Mouse (Mus musculus) CH12.LX (cell line): Measurements from ENCODE around the gene Sox11. TPM values are rescaled to one million over a fixed set of nuclear protein-coding genes. Genes with fewer than 3 reads are reported as not detected.

Source experiments
- DNase-seq: peaks from one replicate; pipeline ENCODE4 v3.0.0-alpha.2; 2013; ENCODE audit errors: extremely low read depth
- H3K27ac ChIP-seq: 2 replicates; pipeline ENCODE4 v1.5.1; 2012; ENCODE audit warnings: low read depth, mild to moderate bottlenecking, control low read depth, moderate library complexity; ENCODE audit not compliant: insufficient read depth
- H3K27me3 ChIP-seq: replicated peaks from 2 replicates; pipeline ENCODE3; 2012; ENCODE audit warnings: inconsistent platforms
- H3K36me3 ChIP-seq, 2 experiments: replicated peaks in 1 of 2; 2 replicates each; pipeline versions ENCODE3 to v1.6.1; 2012; ENCODE audit warnings: inconsistent platforms in 1 of 2, low read length in 1 of 2, mild to moderate bottlenecking in 1 of 2, mixed read lengths in 1 of 2, moderate library complexity in 1 of 2; ENCODE audit not compliant: control insufficient read depth in 1 of 2, insufficient read depth in 1 of 2
- H3K4me1 ChIP-seq, 2 experiments: 2 replicates each; pipeline ENCODE4 v1.6.1; 2012; ENCODE audit warnings: inconsistent platforms in 1 of 2, moderate library complexity in 1 of 2; ENCODE audit not compliant: insufficient read depth in 2 of 2, control insufficient read depth in 1 of 2
- H3K4me2 ChIP-seq: 2 replicates; pipeline ENCODE4 v1.6.1; 2012; ENCODE audit warnings: low read depth, mild to moderate bottlenecking, control low read depth; ENCODE audit not compliant: poor library complexity, insufficient read depth, severe bottlenecking
- H3K4me3 ChIP-seq, 3 experiments: fragments of 150-350 bp in 1 of 3; sonication (generic) in 1 of 3; replicated peaks in 1 of 3; 2 replicates each; pipeline versions ENCODE3 to v1.5.1; 2011 to 2012; ENCODE audit warnings: low read depth in 2 of 3, low read length in 2 of 3, mild to moderate bottlenecking in 2 of 3, moderate library complexity in 2 of 3, control low read depth in 1 of 3, improper control_type of control experiment in 1 of 3, inconsistent platforms in 1 of 3, mixed read lengths in 1 of 3; ENCODE audit not compliant: poor library complexity in 1 of 3
- H3K79me2 ChIP-seq: replicated peaks from 2 replicates; pipeline ENCODE4 v1.6.1; 2012; ENCODE audit warnings: mild to moderate bottlenecking, moderate library complexity; ENCODE audit not compliant: control insufficient read depth, poor library complexity, insufficient read depth, severe bottlenecking; ENCODE audit errors: extremely low read depth
- H3K9ac ChIP-seq: 2 replicates; pipeline ENCODE4 v1.6.1; 2012; ENCODE audit warnings: low read depth, mild to moderate bottlenecking, control low read depth, moderate library complexity; ENCODE audit not compliant: insufficient read depth
- H3K9me3 ChIP-seq: replicated peaks from 2 replicates; pipeline ENCODE3; 2012; ENCODE audit warnings: low read length, inconsistent platforms, mixed read lengths
- ELF1 ChIP-seq: IDR thresholded peaks from 2 replicates; pipeline ENCODE4 v1.6.1; 2014; ENCODE audit warnings: low read depth, mild to moderate bottlenecking, inconsistent platforms, low read length, improper control_type of control experiment
- ETS1 ChIP-seq: conservative IDR thresholded peaks from 2 replicates; pipeline ENCODE4 v1.6.1; 2012; ENCODE audit warnings: low read depth, mild to moderate bottlenecking, inconsistent platforms, low read length, improper control_type of control experiment, moderate library complexity
- HCFC1 ChIP-seq: IDR thresholded peaks from 2 replicates; pipeline ENCODE4 v1.6.1; 2012; ENCODE audit warnings: low read depth, mild to moderate bottlenecking, inconsistent platforms, low read length, improper control_type of control experiment
- MAFK ChIP-seq: IDR thresholded peaks from 2 replicates; pipeline ENCODE4 v1.6.1; 2011; ENCODE audit warnings: low read length, improper control_type of control experiment; ENCODE audit not compliant: insufficient replicate concordance
- MXI1 ChIP-seq: IDR thresholded peaks from 2 replicates; pipeline ENCODE4 v1.6.1; 2011; ENCODE audit warnings: mild to moderate bottlenecking, low read depth, low read length, improper control_type of control experiment
- PAX5 ChIP-seq: IDR thresholded peaks from 2 replicates; pipeline ENCODE4 v1.6.1; 2012; ENCODE audit warnings: low read length, inconsistent platforms, mixed read lengths
- POLR2A ChIP-seq: IDR thresholded peaks from 2 replicates; pipeline ENCODE4 v1.6.1; 2011; ENCODE audit warnings: low read depth, mild to moderate bottlenecking, improper control_type of control experiment, low read length
- RAD21 ChIP-seq: IDR thresholded peaks from 2 replicates; pipeline ENCODE4 v1.6.1; 2011; ENCODE audit warnings: low read depth, mild to moderate bottlenecking, low read length, improper control_type of control experiment, moderate library complexity
- RCOR1 ChIP-seq: conservative IDR thresholded peaks from 2 replicates; pipeline ENCODE4 v1.6.1; 2012; ENCODE audit warnings: low read depth, mild to moderate bottlenecking, inconsistent platforms, low read length, improper control_type of control experiment
- SMC3 ChIP-seq: IDR thresholded peaks from 2 replicates; pipeline ENCODE4 v1.6.1; 2011; ENCODE audit warnings: low read depth, low read length, improper control_type of control experiment
- TBP ChIP-seq: conservative IDR thresholded peaks from 2 replicates; pipeline ENCODE4 v1.6.1; 2011; ENCODE audit warnings: low read depth, low read length, improper control_type of control experiment
- TCF12 ChIP-seq: IDR thresholded peaks from 2 replicates; pipeline ENCODE4 v1.6.1; 2014; ENCODE audit warnings: low read depth, mild to moderate bottlenecking, inconsistent platforms, low read length, improper control_type of control experiment
- USF1 ChIP-seq: IDR thresholded peaks from 2 replicates; pipeline ENCODE4 v1.6.1; 2014; ENCODE audit warnings: low read depth, mild to moderate bottlenecking, inconsistent platforms, low read length, improper control_type of control experiment
- ZC3H11A ChIP-seq: IDR thresholded peaks from 2 replicates; pipeline ENCODE4 v1.6.1; 2012; ENCODE audit warnings: low read depth, mild to moderate bottlenecking, inconsistent platforms, low read length, improper control_type of control experiment
- ZMIZ1 ChIP-seq: IDR thresholded peaks from 2 replicates; pipeline ENCODE4 v1.6.1; 2012; ENCODE audit warnings: low read depth, mild to moderate bottlenecking, inconsistent platforms, low read length, improper control_type of control experiment
- dilution Hi-C: fragments of 300-500 bp; cut with MboI; formaldehyde crosslinking; loops from 2 replicates; pipeline ENCODE4 v1.14.3; 2020; ENCODE audit warnings: low sequenced_read_pairs; ENCODE audit not compliant: extremely low pct_unique_long_range_greater_than_20kb, extremely low pct_ligation_motif_present
- in situ Hi-C: fragments of 300-500 bp; cut with MboI; formaldehyde crosslinking; loops from 3 replicates; pipeline ENCODE4 v1.14.3; 2019; ENCODE audit warnings: low sequenced_read_pairs, low pct_ligation_motif_present, low pct_unique_long_range_greater_than_20kb, mixed read lengths
- polyA plus RNA-seq: library from polyadenylated mRNA; unstranded; fragments of >175 nt; gene quantifications from 2 replicates; pipeline ENCODE4 v1.2.1, GENCODE M21; 2012; ENCODE audit warnings: low read depth; ENCODE audit not compliant: insufficient read length
- total RNA-seq, 2 experiments: library from RNA; depleted of rRNA; stranded (reverse); fragments of 300-350 nt in 1 of 2; fragments of >200 nt in 1 of 2; gene quantifications; 2 replicates each; pipeline ENCODE4 v1.2.3; 2012 to 2014

Gene Sox11
- total and polyA plus RNA-seq, 3 experiments, result not detected

- Histone ChIP-seq H3K36me3 (no peaks in the 10 kb centered on the region), H3K27me3 (no peaks in the 10 kb centered on the region), H3K9ac (no peak overlapping the region), H3K4me3 (no peak overlapping the region), H3K9me3 (peaks cover 56% of the 10 kb centered on the region), H3K79me2 (no peaks in the 10 kb centered on the region), H3K4me2 (no peak overlapping the region), H3K27ac (no peak overlapping the region), H3K4me1 (no peaks in the 10 kb centered on the region)
- TF ChIP-seq POLR2A (no peak), ZC3H11A (no peak), TCF12 (no peak)
- dilution Hi-C loops, result no loop called here
- in situ Hi-C loops, result no loop called here
- no peak for DNase-seq
Measured at GRCm38 (mm10) chr12:27390439-27390838, 48.1 kb upstream of the Sox11 start.

- H3K79me2 ChIP-seq, result no peaks in the 10 kb centered on the region
- H3K27ac ChIP-seq, result no peak overlapping the region
- in situ Hi-C loops, result no loop called here
- H3K36me3 ChIP-seq, result no peaks in the 10 kb centered on the region
- H3K4me2 ChIP-seq, result no peak overlapping the region
- no peak for DNase-seq
- H3K4me1 ChIP-seq, result no peaks in the 10 kb centered on the region
- H3K9ac ChIP-seq, result no peak overlapping the region
- no peak overlapping the region for H3K4me3 ChIP-seq
- dilution Hi-C loops, result no loop called here
- no peaks in the 10 kb centered on the region for H3K27me3 ChIP-seq
- H3K9me3 ChIP-seq, result peaks cover 63% of the 10 kb centered on the region
- TF ChIP-seq MAFK, result no peak
- TF ChIP-seq ELF1, result no peak
- TF ChIP-seq TBP, result no peak
- TF ChIP-seq ZMIZ1, result no peak
- TF ChIP-seq MXI1, result no peak
Measured at GRCm38 (mm10) chr12:27389429-27389828, 47.1 kb upstream of the Sox11 start.

GRCm38 (mm10) chr12:27372505-27372904, 30.1 kb upstream of the Sox11 start:
- no peak for DNase-seq
- peaks cover 56% of the 10 kb centered on the region for H3K9me3 ChIP-seq
- no peaks in the 10 kb centered on the region for H3K36me3 ChIP-seq
- in situ Hi-C loops (no loop called here), dilution Hi-C loops (no loop called here)
- H3K4me3 ChIP-seq, result no peak overlapping the region
- H3K27ac ChIP-seq, result no peak overlapping the region
- no peak overlapping the region for H3K9ac ChIP-seq
- no peaks in the 10 kb centered on the region for H3K79me2 ChIP-seq
- TF ChIP-seq HCFC1 (no peak), ETS1 (no peak), SMC3 (no peak), PAX5 (no peak), MXI1 (no peak), MAFK (no peak), RCOR1 (no peak), USF1 (no peak), RAD21 (no peak)
- no peak overlapping the region for H3K4me2 ChIP-seq
- H3K27me3 ChIP-seq, result no peaks in the 10 kb centered on the region
- H3K4me1 ChIP-seq, result no peaks in the 10 kb centered on the region
